In the genomic region with DNA sequence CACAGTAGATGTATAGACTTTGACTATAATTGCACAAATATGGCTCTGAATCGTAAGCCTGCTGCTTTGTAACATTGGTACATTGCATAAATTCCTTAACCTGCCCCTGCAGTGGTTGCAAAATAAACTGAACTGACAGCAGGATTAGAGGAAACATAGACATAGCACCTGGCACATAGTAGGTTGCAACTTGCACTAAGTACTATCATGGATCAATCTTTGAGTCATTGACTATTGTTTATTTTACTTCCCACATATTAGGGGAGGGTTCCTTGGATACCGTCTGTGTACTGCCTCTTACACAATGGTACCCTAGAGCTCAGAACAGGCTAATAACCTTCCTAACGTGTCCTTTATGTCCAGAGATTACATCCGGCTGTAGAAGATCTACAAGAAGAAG, we compare ENCODE assay signal across 21 mouse cellular contexts.
A peak's percentile ranks its signal among the peaks of the same experiment; 100 is the strongest.
DNase-seq lines count a peak whose midpoint lies in the region; ATAC-seq and TF ChIP-seq lines count a peak whose summit lies in the region.
"Had no signal": no experiment of that assay in that cellular context is flagged by ENCODE, and none has a peak within 500 bp of the region (broad histone marks: within the 10 kb centered on the region; RNA-seq: fewer than 3 reads in every experiment).

No protein-coding gene starts in this region.

- H3K9ac ChIP-seq in heart, embryonic 11.5 days (ENCODE audit: low read depth, low read length): no peak overlapping the region
- H3K9ac ChIP-seq in stomach, postnatal 0 days (ENCODE audit: low read length): no peak overlapping the region
- no peak overlapping the region for H3K9ac ChIP-seq in kidney, embryonic 15.5 days
- H3K9ac ChIP-seq: embryonic facial prominence, embryonic 12.5 days; forebrain, embryonic 13.5 days; forebrain, embryonic 15.5 days; forebrain, postnatal 0 days had no signal

- ATAC-seq in heart, embryonic 11.5 days (replicated peaks; ENCODE audit: insufficient number of reproducible peaks, low FRiP score, low TSS enrichment): no peak
- ATAC-seq in stomach, postnatal 0 days (ENCODE audit: low FRiP score, low TSS enrichment): no peak; the same call in 1 of the 2 replicates
- no peak for ATAC-seq in kidney, embryonic 15.5 days (replicated peaks; ENCODE audit: low FRiP score)
- ATAC-seq: forebrain, embryonic 13.5 days; forebrain, embryonic 15.5 days; forebrain, postnatal 0 days had no signal

- H3K4me3 ChIP-seq in heart, embryonic 11.5 days (ENCODE audit: low read depth, low read length): no peak overlapping the region
- no peak overlapping the region for H3K4me3 ChIP-seq in stomach, postnatal 0 days (ENCODE audit: low read depth, low read length)
- no peak overlapping the region for H3K4me3 ChIP-seq in kidney, embryonic 15.5 days (replicated peaks)
- H3K4me3 ChIP-seq: embryonic facial prominence, embryonic 12.5 days; erythroblast, embryonic 14.5 days; forebrain, embryonic 13.5 days; forebrain, embryonic 15.5 days had no signal

- DNase-seq in heart, adult 11 months: peak; percentile 2
- peak; percentile 99 for DNase-seq in gonadal fat pad, adult 2 months (ENCODE audit: low read depth)
- DNase-seq in stomach, postnatal 0 days (ENCODE audit: low spot score): no peak
- DNase-seq in right cerebral cortex, postnatal 14 days: no peak
- DNase-seq: adrenal gland, adult 2 months; adrenal gland, postnatal 10 days; adrenal gland, postnatal 25 days; cerebellum, adult 11 months; cerebellum, adult 18-20 months; cerebellum, adult 8-10 months; cerebellum, adult 9-11 months; cerebellum, postnatal 14 days; cerebellum, postnatal 36 days; embryo, embryonic 11 days; forebrain, postnatal 0 days had no signal

- H3K27me3 ChIP-seq in heart, embryonic 11.5 days (ENCODE audit: control insufficient read depth, insufficient read depth, low read length): no peaks in the 10 kb centered on the region
- no peaks in the 10 kb centered on the region for H3K27me3 ChIP-seq in stomach, postnatal 0 days (ENCODE audit: control insufficient read depth, insufficient read depth, low read length)
- no peaks in the 10 kb centered on the region for H3K27me3 ChIP-seq in kidney, embryonic 15.5 days
- H3K27me3 ChIP-seq: embryonic facial prominence, embryonic 12.5 days; forebrain, embryonic 13.5 days; forebrain, embryonic 15.5 days had no signal

- no peak overlapping the region for H3K27ac ChIP-seq in heart, embryonic 11.5 days (ENCODE audit: low read depth, low read length)
- H3K27ac ChIP-seq in stomach, postnatal 0 days (replicated peaks): 0 out of 2 replicates have a peak overlapping the region, but pooled peaks have one; percentile 5
- no peak overlapping the region for H3K27ac ChIP-seq in kidney, embryonic 15.5 days
- H3K27ac ChIP-seq: embryonic facial prominence, embryonic 12.5 days; forebrain, embryonic 13.5 days; forebrain, embryonic 15.5 days had no signal

- no peak for TF ChIP-seq EP300 in stomach, postnatal 0 days (optimal IDR thresholded peaks at IDR 0.05)

- no peak overlapping the region for H3K4me2 ChIP-seq in heart, embryonic 11.5 days
- no peak overlapping the region for H3K4me2 ChIP-seq in stomach, postnatal 0 days (replicated peaks; ENCODE audit: low read depth)
- no peak overlapping the region for H3K4me2 ChIP-seq in kidney, embryonic 15.5 days
- H3K4me2 ChIP-seq: embryonic facial prominence, embryonic 12.5 days; forebrain, embryonic 13.5 days; forebrain, embryonic 15.5 days had no signal

- 63% methylated on average over 4 of the region's 4 CpGs for WGBS in heart, embryonic 11.5 days (ENCODE audit: insufficient replicate concordance)
- 45% methylated on average over 4 of the region's 4 CpGs for WGBS in stomach, postnatal 0 days
- 85% methylated on average over 4 of the region's 4 CpGs for WGBS in kidney, embryonic 15.5 days

- H3K36me3 ChIP-seq in heart, embryonic 11.5 days (ENCODE audit: control insufficient read depth, insufficient read depth, low read length): no peaks in the 10 kb centered on the region
- H3K36me3 ChIP-seq in stomach, postnatal 0 days (ENCODE audit: control insufficient read depth, insufficient read depth, low read length): no peaks in the 10 kb centered on the region
- H3K36me3 ChIP-seq in kidney, embryonic 15.5 days: no peaks in the 10 kb centered on the region
- H3K36me3 ChIP-seq: embryonic facial prominence, embryonic 12.5 days; forebrain, embryonic 15.5 days had no signal

- no peak for TF ChIP-seq CTCF in stomach, postnatal 0 days (IDR thresholded peaks at IDR 0.05; ENCODE audit: low read depth)

- no peaks in the 10 kb centered on the region for H3K9me3 ChIP-seq in heart, embryonic 11.5 days (replicated peaks; ENCODE audit: control insufficient read depth, low read length)
- no peaks in the 10 kb centered on the region for H3K9me3 ChIP-seq in stomach, postnatal 0 days (ENCODE audit: control insufficient read depth, low read length)
- H3K9me3 ChIP-seq in kidney, embryonic 15.5 days (replicated peaks): no peaks in the 10 kb centered on the region
- H3K9me3 ChIP-seq: embryonic facial prominence, embryonic 12.5 days; forebrain, embryonic 13.5 days; forebrain, embryonic 15.5 days had no signal

- H3K4me1 ChIP-seq in heart, embryonic 11.5 days (ENCODE audit: control insufficient read depth, insufficient read depth, low read length): no peaks in the 10 kb centered on the region
- no peaks in the 10 kb centered on the region for H3K4me1 ChIP-seq in stomach, postnatal 0 days (replicated peaks; ENCODE audit: control insufficient read depth, insufficient read depth)
- no peaks in the 10 kb centered on the region for H3K4me1 ChIP-seq in kidney, embryonic 15.5 days
- H3K4me1 ChIP-seq: embryonic facial prominence, embryonic 12.5 days; forebrain, embryonic 13.5 days; forebrain, embryonic 15.5 days had no signal

Comparison
In these comparisons a context has a peak if more than half of its experiments do, and no peak if none do; other contexts are left out.
1. DNase-seq: peak in heart, adult 11 months (single experiment) and gonadal fat pad, adult 2 months (single experiment); none in stomach, postnatal 0 days (single experiment) and right cerebral cortex, postnatal 14 days (single experiment).